Mouse (Mus musculus) CD4-positive naive resting alpha-beta T cell, adult 57 days (primary cell): ENCODE data around the gene Dpy30. TPM values are rescaled to one million over a fixed set of nuclear protein-coding genes. Genes with fewer than 3 reads are reported as not detected.

Source experiments
- total RNA-seq: library from RNA; stranded (reverse); gene quantifications from one replicate; pipeline ENCODE4 v1.2.4, GENCODE M21; 2023

Dpy30 gene
- total RNA-seq, result 44.2 TPM

GRCm38 (mm10) chr17:74323844-74324243, at the start of gene Dpy30:
Gene Dpy30 (minus strand): TSS chr17:74323944.

GRCm38 (mm10) chr17:74338937-74339804, 15.4 kb upstream of the Dpy30 start, which contains the start of gene Spast:
Gene Spast (plus strand): TSS chr17:74338987.

GRCm38 (mm10) chr17:74295026-74295970, 28.4 kb downstream of the Dpy30 start, which contains the start of gene Memo1:
Gene Memo1 (minus strand): TSS chr17:74295521.

Other genes starting within 250 kb of the Dpy30 start
- gene Memo1, start 28.4 kb downstream of the Dpy30 start, total RNA-seq, result 43.4 TPM
- 30.7 TPM for gene Spast, start 15.0 kb upstream of the Dpy30 start, total RNA-seq
- gene Slc30a6, start 71.7 kb upstream of the Dpy30 start, total RNA-seq, result 12.8 TPM
- gene Nlrc4, start 135.2 kb upstream of the Dpy30 start, total RNA-seq, result 0.35 TPM
- gene Yipf4, start 165.5 kb upstream of the Dpy30 start, total RNA-seq, result 77.4 TPM
- 283 TPM for gene Birc6, start 204.4 kb upstream of the Dpy30 start, total RNA-seq